Mouse (Mus musculus): ENCODE measurements around the gene Gm17018.
"Not testable (repeated sequence)": the region's sequence is repeated elsewhere in the genome, so short reads cannot be mapped to it uniquely, and the experiment has no call there.

Gm17018 gene

GRCm38 (mm10) chr19:45560153-45560890 is at the start of gene Gm17018, which contains the start of gene Poll:
Gene Gm17018 (plus strand): TSS chr19:45560615.
Gene Poll (minus strand): TSS chr19:45560531.
- DNase-seq, result peak; percentile 84

- DNase-seq, result no peak
Observed at GRCm38 (mm10) chr19:45510680-45511079, 49.7 kb upstream of the Gm17018 start.

GRCm38 (mm10) chr19:45511406-45511805 is 49.0 kb upstream of the Gm17018 start:
- no peak for DNase-seq

- DNase-seq, result no peak
Observed at GRCm38 (mm10) chr19:45515341-45515740, 45.1 kb upstream of the Gm17018 start.

- DNase-seq, result no peak
Observed at GRCm38 (mm10) chr19:45516264-45516663, 44.2 kb upstream of the Gm17018 start.

- no peak for DNase-seq
Observed at GRCm38 (mm10) chr19:45527382-45527781, 33.0 kb upstream of the Gm17018 start.

- no peak for DNase-seq
Observed at GRCm38 (mm10) chr19:45527931-45528534, 32.4 kb upstream of the Gm17018 start.

GRCm38 (mm10) chr19:45529294-45529693 is 31.1 kb upstream of the Gm17018 start:
- no peak for DNase-seq

GRCm38 (mm10) chr19:45530200-45530995 is 30.0 kb upstream of the Gm17018 start:
- DNase-seq, result no peak

GRCm38 (mm10) chr19:45531554-45531953 is 28.9 kb upstream of the Gm17018 start:
- no peak for DNase-seq

- DNase-seq, result no peak
Observed at GRCm38 (mm10) chr19:45533617-45534016, 26.8 kb upstream of the Gm17018 start.

- DNase-seq, result no peak
Observed at GRCm38 (mm10) chr19:45535214-45535735, 25.1 kb upstream of the Gm17018 start.

- no peak for DNase-seq
Observed at GRCm38 (mm10) chr19:45535929-45536328, 24.5 kb upstream of the Gm17018 start.

GRCm38 (mm10) chr19:45537505-45537904 is 22.9 kb upstream of the Gm17018 start:
- peak; percentile 73 for DNase-seq

- DNase-seq, result no peak
Observed at GRCm38 (mm10) chr19:45540657-45541408, 19.6 kb upstream of the Gm17018 start.

GRCm38 (mm10) chr19:45541409-45542041 is 18.9 kb upstream of the Gm17018 start:
- no peak for DNase-seq

- no peak for DNase-seq
Observed at GRCm38 (mm10) chr19:45542061-45542460, 18.4 kb upstream of the Gm17018 start.

GRCm38 (mm10) chr19:45544152-45544924 is 16.1 kb upstream of the Gm17018 start:
- DNase-seq, result no peak

- DNase-seq, result peak; percentile 80
Observed at GRCm38 (mm10) chr19:45544925-45545321, 15.5 kb upstream of the Gm17018 start.

- not testable (repeated sequence) for DNase-seq
Observed at GRCm38 (mm10) chr19:45548196-45548595, 12.2 kb upstream of the Gm17018 start.
